ENCODE assay signal across 10 mouse cellular contexts in the genomic region with DNA sequence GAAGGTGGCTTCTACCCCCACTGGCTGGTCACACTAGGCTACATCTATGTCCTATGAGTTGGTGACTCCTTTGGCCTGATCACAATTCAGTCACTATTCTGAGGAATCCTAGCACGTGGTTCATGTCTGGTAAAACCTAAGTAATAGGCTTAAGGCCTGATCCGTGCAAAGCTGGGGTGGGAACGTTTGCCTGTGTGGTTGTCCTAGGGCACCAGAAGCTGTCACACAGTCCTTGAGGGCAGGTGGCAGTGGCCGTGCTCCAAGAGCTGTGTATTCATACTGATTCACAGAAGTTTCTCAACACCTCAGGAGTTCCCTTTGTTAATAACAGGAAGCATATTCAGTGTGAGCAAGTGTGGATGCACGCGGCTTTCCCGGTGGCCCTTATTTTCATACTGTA. TPM values are rescaled to one million over a fixed set of nuclear protein-coding genes. Genes with fewer than 3 reads are reported as not detected.
A peak's percentile ranks its signal among the peaks of the same experiment; 100 is the strongest.
DNase-seq lines count a peak whose midpoint lies in the region; ATAC-seq and TF ChIP-seq lines count a peak whose summit lies in the region.
"Had no signal": no experiment of that assay in that cellular context is flagged by ENCODE, and none has a peak within 500 bp of the region (broad histone marks: within the 10 kb centered on the region; RNA-seq: fewer than 3 reads in every experiment).

No protein-coding gene starts in this region.

- H3K4me1 ChIP-seq in hindbrain, embryonic 16.5 days (ENCODE audit: control insufficient read depth, insufficient read depth, low read depth, low read length) = peaks cover 30% of the 10 kb centered on the region
- H3K4me1 ChIP-seq in hindbrain, embryonic 13.5 days (replicated peaks) = peaks cover 30% of the 10 kb centered on the region
- peaks cover 85% of the 10 kb centered on the region for H3K4me1 ChIP-seq in heart, embryonic 13.5 days
- 0 out of 2 replicates have a peak, but pooled peaks cover 9% of the 10 kb centered on the region for H3K4me1 ChIP-seq in neural tube, embryonic 14.5 days (ENCODE audit: control insufficient read depth, insufficient read depth, low read length)

- no peak overlapping the region for H3K27ac ChIP-seq in hindbrain, embryonic 16.5 days (ENCODE audit: low read depth, low read length)
- H3K27ac ChIP-seq in hindbrain, embryonic 13.5 days = no peak overlapping the region
- no peak overlapping the region for H3K27ac ChIP-seq in heart, embryonic 13.5 days (replicated peaks)
- H3K27ac ChIP-seq in neural tube, embryonic 14.5 days (ENCODE audit: low read depth, low read length) = no peak overlapping the region
- H3K27ac ChIP-seq: kidney, embryonic 15.5 days; midbrain, embryonic 12.5 days had no signal

- no peak for TF ChIP-seq POLR2A in brain, embryonic 14.5 days (IDR thresholded peaks at IDR 0.05; ENCODE audit: borderline replicate concordance, extremely low read depth, insufficient read depth, insufficient read length, poor library complexity, severe bottlenecking)

- no peaks in the 10 kb centered on the region for H3K27me3 ChIP-seq in hindbrain, embryonic 16.5 days (replicated peaks; ENCODE audit: control insufficient read depth, insufficient read depth, low read length)
- peaks cover 8% of the 10 kb centered on the region for H3K27me3 ChIP-seq in hindbrain, embryonic 13.5 days
- H3K27me3 ChIP-seq in heart, embryonic 13.5 days (replicated peaks) = no peaks in the 10 kb centered on the region
- H3K27me3 ChIP-seq in neural tube, embryonic 14.5 days (ENCODE audit: control insufficient read depth, insufficient read depth, low read length) = no peaks in the 10 kb centered on the region
- H3K27me3 ChIP-seq: Patski had no signal

- H3K9me3 ChIP-seq in hindbrain, embryonic 16.5 days (ENCODE audit: control insufficient read depth, low read length) = no peaks in the 10 kb centered on the region
- H3K9me3 ChIP-seq in hindbrain, embryonic 13.5 days = no peaks in the 10 kb centered on the region
- H3K9me3 ChIP-seq in heart, embryonic 13.5 days = no peaks in the 10 kb centered on the region
- H3K9me3 ChIP-seq in neural tube, embryonic 14.5 days (ENCODE audit: control insufficient read depth, low read length) = no peaks in the 10 kb centered on the region
- H3K9me3 ChIP-seq: kidney, embryonic 15.5 days; midbrain, embryonic 12.5 days had no signal

- no peak for ATAC-seq in hindbrain, embryonic 16.5 days
- ATAC-seq in hindbrain, embryonic 13.5 days (ENCODE audit: low FRiP score) = no peak
- ATAC-seq in heart, embryonic 13.5 days (ENCODE audit: extremely low read depth, insufficient number of reproducible peaks, low FRiP score, low TSS enrichment) = no peak
- ATAC-seq in neural tube, embryonic 14.5 days (ENCODE audit: low read depth) = no peak
- ATAC-seq: Patski had no signal

- H3K4me2 ChIP-seq in hindbrain, embryonic 16.5 days (ENCODE audit: low read length) = peak overlapping the region; percentile 69
- no peak overlapping the region for H3K4me2 ChIP-seq in hindbrain, embryonic 13.5 days
- H3K4me2 ChIP-seq in heart, embryonic 13.5 days = peak overlapping the region; percentile 85
- H3K4me2 ChIP-seq in neural tube, embryonic 14.5 days (ENCODE audit: low read depth, low read length) = peak overlapping the region; percentile 17; the same call in 1 of the 2 replicates
- H3K4me2 ChIP-seq: kidney, embryonic 15.5 days; midbrain, embryonic 12.5 days had no signal

- TF ChIP-seq CTCF in brain, embryonic 14.5 days (IDR thresholded peaks at IDR 0.05; ENCODE audit: borderline replicate concordance, extremely low read depth, insufficient read depth, insufficient read length) = no peak

- no peak overlapping the region for H3K9ac ChIP-seq in hindbrain, embryonic 16.5 days (ENCODE audit: low read depth, low read length)
- no peak overlapping the region for H3K9ac ChIP-seq in hindbrain, embryonic 13.5 days
- peak overlapping the region; percentile 87 for H3K9ac ChIP-seq in heart, embryonic 13.5 days
- H3K9ac ChIP-seq in neural tube, embryonic 14.5 days (replicated peaks; ENCODE audit: low read depth, low read length) = no peak overlapping the region
- H3K9ac ChIP-seq: kidney, embryonic 15.5 days; midbrain, embryonic 12.5 days had no signal

- DNase-seq in brain, embryonic 14.5 days (ENCODE audit: low read depth) = peak; percentile 13
- no peak for DNase-seq in spleen, adult 18-20 months
- DNase-seq in c-Kit-positive CD71-positive TER-119-positive erythroid progenitor cells, embryonic 14.5 days (ENCODE audit: low spot score) = no peak

- 69% methylated on average over 7 of the region's 7 CpGs for WGBS in hindbrain, embryonic 16.5 days
- WGBS in hindbrain, embryonic 13.5 days = 85% methylated on average over 7 of the region's 7 CpGs
- 68% methylated on average over 7 of the region's 7 CpGs for WGBS in heart, embryonic 13.5 days
- WGBS in neural tube, embryonic 14.5 days = 82% methylated on average over 7 of the region's 7 CpGs

- no peaks in the 10 kb centered on the region for H3K36me3 ChIP-seq in hindbrain, embryonic 16.5 days (ENCODE audit: control insufficient read depth, insufficient read depth, low read length)
- H3K36me3 ChIP-seq in hindbrain, embryonic 13.5 days = no peaks in the 10 kb centered on the region
- 0 out of 2 replicates have a peak, but pooled peaks cover 13% of the 10 kb centered on the region for H3K36me3 ChIP-seq in heart, embryonic 13.5 days
- no peaks in the 10 kb centered on the region for H3K36me3 ChIP-seq in neural tube, embryonic 14.5 days (ENCODE audit: control insufficient read depth, insufficient read depth, low read length)
- H3K36me3 ChIP-seq: kidney, embryonic 15.5 days; midbrain, embryonic 12.5 days had no signal

- no peak overlapping the region for H3K4me3 ChIP-seq in hindbrain, embryonic 16.5 days (ENCODE audit: low read length)
- H3K4me3 ChIP-seq in hindbrain, embryonic 13.5 days = no peak overlapping the region
- peak overlapping the region; percentile 82; the same call in 1 of the 2 replicates for H3K4me3 ChIP-seq in heart, embryonic 13.5 days
- H3K4me3 ChIP-seq in neural tube, embryonic 14.5 days (ENCODE audit: low read depth, low read length) = no peak overlapping the region
- H3K4me3 ChIP-seq: kidney, embryonic 15.5 days; midbrain, embryonic 12.5 days had no signal

RNA-seq across cellular contexts. Expression of a gene that starts 4.1 kb away (rescaled TPM):
- polyA plus RNA-seq in hindbrain, embryonic 16.5 days (2015; fragmentation: Nextera tagmentation; extraction: Ambion mirVana) = 15.3 and 15.6 TPM in 2 replicates
- polyA plus RNA-seq in hindbrain, embryonic 13.5 days (2015; fragmentation: Nextera tagmentation; extraction: Ambion mirVana) = 7.0 and 8.0 TPM in 2 replicates
- polyA plus RNA-seq in brain, embryonic 14.5 days (2012; rRNA removed) = 5.3 and 5.7 TPM in 2 replicates
- 21.4 and 23.2 TPM in 2 replicates for polyA plus RNA-seq in heart, embryonic 13.5 days (2015; fragmentation: Nextera tagmentation; extraction: Ambion mirVana)
- polyA plus RNA-seq in neural tube, embryonic 14.5 days (2014; fragmentation: Nextera tagmentation; extraction: Ambion mirVana) = 11.0 and 19.3 TPM in 2 replicates
